Mouse (Mus musculus) MEL-GATA-1-ER (cell line): ENCODE measurements around the gene Aak1.

Experiments used
- DNase-seq: peaks from one replicate; pipeline ENCODE4 v3.0.0-alpha.2; 2012; ENCODE audit warnings: low read depth; ENCODE audit errors: extremely low read depth

The Aak1 gene

DNA sequence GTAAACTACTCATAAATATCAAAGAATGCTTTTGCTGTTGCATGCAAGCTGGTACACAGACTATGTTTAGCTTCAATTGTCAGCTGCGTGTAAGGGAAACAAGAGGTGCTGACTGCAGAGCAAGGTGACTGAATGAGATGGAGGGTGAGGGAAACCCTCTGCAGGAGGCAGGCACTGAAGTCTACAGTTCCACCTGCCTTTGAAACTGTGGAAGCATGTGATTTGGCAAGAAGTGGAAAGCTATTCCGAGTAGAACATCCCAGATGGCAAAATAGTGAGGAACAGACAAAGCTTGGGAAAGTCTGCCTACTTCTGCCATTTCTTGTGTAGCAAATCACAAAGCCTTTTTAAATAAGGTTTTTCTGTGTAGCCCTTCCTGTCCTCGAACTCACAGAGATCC lies 106.4 kb downstream of the Aak1 start:
- DNase-seq: no peak

DNA sequence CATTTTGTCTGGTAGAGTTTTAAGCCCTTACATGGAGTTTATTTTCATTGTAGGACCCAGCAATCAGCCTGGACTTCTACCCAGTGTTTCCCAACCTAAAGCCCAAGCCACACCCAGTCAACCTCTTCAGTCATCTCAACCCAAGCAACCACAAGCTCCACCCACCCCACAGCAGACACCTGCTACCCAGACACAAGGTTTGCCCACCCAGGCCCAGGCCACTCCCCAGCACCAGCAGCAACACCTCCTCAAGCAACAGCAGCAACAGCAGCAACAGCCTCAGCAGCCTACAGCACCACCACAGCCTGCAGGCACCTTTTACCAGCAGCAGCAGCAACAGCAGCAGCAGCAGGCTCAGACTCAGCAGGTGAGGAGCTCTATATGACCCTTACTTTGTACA lies 106.9 kb downstream of the Aak1 start:
- DNase-seq: no peak

DNA sequence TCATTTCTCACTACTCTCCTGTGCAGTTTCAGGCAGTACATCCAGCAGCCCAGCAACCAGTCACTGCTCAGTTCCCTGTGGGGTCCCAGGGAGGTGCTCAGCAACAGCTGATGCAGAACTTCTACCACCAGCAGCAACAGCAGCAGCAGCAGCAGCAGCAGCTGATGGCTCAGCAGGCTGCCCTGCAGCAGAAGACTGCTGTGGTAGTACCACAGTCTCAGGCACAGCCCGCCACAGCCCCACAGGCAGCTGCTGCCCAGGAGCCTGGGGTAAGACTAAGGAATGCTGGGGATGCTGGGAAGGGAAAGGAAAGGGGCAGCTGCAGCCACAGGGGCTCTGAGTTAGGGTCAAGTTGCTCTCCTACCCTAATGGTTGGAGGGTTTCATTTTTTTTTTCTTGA lies 109.7 kb downstream of the Aak1 start:
- DNase-seq: no peak

DNA sequence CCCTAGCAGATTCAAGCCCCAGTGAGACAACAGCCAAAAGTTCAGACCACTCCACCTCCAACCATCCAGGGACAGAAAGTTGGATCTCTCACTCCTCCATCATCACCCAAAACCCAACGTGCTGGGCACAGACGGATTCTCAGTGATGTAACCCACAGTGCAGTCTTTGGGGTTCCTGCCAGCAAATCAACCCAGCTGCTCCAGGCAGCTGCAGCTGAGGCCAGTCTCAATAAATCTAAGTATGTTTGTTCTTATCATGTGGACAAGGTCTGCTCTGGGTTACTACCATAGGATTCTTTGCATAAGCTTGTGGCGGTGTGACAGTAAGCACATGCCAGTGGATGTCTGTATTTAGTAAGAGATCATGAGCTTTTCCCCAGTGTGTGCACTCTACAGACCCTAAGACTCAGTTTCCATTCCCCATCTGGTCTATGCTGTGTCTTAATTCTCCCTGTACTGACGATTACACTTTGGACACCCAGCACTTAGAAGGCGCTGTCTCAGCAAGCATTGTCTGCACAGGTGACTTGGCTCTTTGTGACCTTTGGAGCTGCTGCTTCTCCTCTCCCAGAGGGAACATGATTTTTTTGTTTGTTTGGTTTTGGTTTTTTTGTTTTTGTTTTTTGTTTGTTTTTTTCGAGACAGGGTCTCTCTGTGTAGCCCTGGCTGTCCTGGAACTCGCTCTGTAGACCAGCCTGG lies 114.8 kb downstream of the Aak1 start:
- no peak for DNase-seq

DNA sequence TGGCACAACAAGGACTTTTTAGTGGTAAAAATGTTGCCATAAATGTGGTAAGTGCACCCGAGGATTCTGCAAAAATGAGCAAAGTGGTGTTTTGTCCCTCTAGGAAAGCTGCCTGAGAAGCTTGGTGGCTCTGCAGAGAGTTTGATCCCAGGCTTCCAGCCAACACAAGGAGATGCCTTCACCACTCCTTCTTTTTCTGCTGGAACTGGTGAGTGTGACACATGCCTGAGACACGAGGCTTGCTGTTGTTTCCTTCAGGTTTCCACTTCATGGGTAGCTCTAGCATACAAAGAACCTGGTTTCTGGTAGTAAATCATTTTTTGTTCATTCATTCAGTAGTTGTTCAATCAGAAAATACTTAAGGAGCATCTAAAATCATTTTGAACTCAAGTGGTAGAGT lies 117.8 kb downstream of the Aak1 start:
- no peak for DNase-seq

DNA sequence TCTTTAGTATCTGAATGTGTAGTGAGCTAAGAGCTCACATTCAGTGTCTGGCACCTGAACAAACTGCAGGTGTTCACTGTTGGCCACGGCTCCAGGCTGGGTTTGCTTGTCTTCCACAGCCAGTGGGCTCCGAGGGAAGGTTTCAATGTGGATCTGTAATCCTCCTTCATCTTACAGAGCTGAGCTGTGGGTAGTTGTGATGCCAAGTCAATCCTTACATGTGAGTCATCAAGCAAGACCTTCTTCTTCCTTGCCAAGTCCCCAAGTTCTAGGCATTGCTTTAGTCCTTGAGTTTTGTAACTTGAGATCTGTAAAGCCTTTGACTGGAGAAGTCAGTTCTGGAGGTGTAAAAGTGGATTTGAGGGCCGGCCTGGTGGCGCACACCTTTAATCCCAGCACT lies 124.6 kb downstream of the Aak1 start:
- no peak for DNase-seq

DNA sequence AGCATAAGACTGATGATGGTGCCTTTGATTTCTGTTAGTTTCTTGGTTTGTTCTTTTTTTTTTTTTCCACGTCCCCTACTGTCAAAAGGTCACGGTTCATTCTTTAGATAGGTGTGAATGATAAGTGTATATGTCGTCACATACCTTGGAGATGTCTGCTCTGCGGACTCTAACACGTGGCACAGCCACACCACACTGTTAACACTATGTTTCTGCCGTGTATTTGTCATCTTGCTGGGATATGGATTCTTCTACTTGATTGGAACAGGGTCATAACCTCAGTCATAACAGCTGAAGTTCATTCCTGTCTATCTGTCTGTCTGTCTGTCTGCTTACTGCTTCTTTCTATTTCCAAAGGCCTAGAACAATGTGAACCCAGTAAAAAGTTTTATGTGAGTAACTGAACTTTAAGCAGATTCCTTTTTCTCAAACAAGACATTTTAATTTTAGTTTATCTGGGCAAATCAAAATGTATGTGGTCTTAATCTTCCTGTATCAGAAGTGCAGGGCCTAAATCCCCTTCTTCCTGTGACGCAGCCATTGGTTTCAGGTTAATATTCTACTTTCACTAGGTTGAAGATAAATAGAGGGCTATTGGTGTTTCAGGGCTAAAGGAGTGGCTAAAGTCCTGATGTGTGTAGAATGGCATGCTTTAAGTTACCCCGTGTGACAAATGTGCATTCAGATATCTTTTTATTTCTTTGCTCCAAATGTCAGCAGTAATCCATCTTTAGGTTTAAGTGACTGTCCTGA lies 129.0 kb downstream of the Aak1 start:
- no peak for DNase-seq

DNA sequence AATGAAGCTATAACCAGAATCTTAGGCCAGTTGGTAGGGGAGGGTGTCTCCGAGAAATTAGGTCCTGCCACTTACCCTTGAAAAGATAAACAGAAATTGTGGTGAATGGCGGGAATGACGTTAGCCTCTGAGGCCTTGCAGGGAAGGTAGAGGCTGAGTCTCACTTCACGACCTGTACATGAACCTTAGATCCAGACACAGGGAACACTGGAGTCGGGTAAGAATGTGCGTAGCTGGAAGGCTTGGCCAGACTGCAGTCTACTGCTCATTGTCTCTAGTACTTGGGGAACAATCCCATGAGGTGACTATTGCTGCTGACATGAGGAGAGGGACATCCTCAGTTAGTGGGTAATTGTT lies 129.6 kb downstream of the Aak1 start:
- no peak for DNase-seq

DNA sequence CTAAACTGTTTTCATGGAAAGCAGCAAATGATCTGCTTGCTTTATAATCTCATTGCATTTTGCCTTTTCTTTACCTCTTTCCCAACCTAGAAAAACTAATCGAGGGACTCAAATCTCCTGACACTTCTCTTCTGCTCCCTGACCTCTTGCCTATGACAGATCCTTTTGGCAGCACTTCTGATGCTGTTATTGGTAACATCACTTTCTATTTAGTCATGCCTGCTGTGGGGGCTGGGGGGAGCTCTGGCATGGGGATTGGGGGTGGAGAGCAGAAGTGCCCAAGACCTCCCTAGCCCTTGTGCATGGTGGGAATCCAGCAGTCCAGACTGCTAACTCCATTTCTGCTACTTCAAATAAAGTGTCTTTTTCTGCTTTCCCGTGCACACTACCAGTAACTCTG lies 131.9 kb downstream of the Aak1 start:
- DNase-seq: no peak

DNA sequence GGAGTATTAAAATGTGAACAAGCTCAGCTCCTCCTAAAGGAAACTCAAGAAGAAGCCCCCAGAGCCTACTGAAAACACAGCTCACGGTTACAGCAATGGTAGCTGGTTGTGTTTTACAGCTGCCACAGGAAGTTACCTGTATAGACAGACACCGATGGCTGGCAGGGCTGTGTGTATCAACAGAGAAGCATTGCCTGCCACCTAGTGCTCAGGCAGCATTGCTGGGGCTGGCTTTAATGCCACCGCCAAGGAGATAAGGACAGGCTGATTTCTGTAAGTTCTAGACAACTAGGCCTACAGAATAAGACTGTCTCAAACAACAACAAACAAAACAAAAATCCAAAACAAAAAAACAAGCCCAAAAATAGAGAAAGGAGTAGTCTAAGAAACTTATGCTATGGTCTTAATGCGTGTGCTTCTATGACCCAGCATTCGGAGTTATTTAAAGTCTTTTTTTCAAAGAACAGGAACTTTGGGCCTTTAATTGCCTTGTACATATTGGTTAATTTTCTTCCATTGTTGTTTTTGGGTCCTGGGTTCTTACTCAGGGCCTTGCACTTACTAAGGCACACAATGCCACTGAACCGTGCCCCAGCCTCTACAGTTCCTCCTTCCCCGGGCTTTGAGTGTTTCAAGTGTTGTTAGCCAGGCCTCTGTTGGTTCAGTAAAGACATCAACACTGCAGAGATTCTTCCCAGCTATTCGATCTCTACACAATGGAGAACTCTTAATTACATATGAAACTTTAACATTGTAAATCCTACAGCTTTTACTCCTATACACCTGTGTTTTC lies 136.2 kb downstream of the Aak1 start:
- DNase-seq: no peak

DNA sequence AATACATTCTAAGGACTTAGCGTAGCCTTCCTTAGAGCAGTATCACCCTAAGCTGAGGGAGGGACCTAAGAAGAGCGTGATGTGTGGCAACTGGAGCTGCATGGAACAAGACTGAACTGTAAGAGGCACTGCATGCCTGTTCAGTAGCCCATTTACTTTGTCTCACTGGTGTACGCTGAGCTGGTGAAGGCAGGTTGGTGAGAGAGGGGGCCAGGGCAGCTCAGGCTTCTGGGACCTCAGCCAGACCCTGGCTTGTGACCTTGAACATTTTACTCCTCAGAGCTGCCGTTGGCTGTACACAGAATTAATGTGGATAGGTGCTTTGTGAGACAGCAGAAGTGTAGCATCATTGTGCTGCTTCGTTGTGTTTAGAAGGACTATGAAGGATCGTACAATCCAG lies 140.3 kb downstream of the Aak1 start:
- DNase-seq: no peak

DNA sequence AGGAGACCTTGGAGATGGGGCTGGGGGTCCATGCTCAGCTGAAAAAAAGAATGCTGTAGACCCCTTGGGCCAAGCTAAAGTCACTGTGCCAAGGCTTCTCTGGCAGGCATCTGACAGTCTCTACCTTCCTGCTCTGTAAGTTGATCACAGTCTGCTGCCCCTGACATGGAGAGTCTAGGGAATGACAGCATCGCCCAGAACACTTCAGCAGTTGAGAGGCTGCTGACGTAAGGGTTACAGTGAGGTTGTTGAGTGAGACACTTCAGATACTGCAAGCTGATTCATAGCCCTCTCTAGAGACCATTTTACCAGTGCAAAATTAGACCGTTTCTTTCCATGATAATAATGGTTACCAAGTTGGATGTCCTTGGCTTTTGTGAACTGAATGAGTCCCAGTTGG lies 141.7 kb downstream of the Aak1 start:
- DNase-seq: no peak

DNA sequence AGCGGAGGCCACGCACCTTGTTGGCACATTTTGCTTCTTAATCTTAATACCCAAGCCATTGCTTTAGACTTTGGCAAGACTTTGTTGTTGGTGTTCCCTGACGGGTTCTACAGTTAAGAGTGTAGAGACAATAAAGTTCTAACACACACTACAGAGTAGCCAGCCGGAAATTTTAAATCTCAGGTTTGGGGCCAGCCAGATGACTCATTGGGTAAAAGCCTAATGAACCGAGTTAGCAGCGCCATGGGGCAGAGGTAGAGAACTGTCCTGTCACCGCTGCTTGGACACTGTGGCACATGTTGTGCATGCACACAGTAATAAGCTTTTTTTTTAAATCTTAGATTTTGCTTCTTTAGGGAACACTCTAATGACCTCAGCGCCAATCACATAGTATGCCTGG lies 143.0 kb downstream of the Aak1 start:
- DNase-seq: no peak

DNA sequence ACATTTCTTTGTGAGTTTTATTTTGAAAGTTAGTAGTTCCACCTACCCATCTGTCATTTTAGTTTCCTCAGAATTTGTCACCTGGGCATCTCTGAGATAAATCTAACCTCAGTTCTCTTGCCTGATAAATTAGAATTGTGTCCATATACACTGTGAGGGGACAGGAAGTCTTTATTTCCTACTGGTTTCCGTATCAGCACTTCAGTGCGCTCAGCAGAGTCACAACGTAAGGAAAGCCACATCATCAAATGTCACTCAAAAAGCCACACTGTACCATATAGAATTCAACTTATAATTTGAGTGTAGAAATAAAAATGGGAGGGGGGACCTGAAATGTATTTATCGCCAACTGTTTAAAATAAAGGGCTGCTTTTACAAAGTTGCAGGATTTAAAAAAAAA lies 144.9 kb downstream of the Aak1 start:
- no peak for DNase-seq

DNA sequence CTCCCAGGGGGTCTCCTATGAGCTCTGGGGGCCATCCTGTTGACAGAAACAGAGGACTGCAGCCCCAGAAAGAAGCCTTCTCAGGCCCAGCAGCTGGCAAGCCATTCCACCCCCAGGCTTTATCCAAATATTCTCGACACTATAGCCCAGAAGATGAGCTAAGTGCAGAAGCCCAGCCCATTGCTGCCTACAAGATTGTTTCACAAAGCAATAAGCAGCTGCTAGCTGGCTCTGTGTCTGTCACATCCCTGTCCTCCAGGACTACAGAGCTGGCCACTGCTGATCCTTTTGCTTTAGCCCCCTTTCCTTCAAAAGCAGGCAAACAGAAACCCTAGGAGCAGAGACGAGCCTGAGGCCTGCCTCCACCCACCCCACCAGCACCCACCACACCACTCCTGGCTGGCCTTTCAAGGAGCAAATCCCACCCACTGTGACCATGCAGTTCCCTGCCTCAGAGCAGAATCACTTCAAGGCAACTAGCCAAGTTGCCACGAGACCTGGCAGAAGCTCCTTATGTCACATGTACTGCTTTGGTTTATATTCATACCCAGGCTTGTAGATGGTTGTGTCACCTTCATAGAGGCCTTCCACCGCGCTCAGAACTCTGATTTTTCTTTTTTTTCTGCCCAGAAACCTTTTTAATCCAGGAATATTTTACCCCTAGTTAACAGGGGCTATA lies 147.5 kb downstream of the Aak1 start:
- no peak for DNase-seq

DNA sequence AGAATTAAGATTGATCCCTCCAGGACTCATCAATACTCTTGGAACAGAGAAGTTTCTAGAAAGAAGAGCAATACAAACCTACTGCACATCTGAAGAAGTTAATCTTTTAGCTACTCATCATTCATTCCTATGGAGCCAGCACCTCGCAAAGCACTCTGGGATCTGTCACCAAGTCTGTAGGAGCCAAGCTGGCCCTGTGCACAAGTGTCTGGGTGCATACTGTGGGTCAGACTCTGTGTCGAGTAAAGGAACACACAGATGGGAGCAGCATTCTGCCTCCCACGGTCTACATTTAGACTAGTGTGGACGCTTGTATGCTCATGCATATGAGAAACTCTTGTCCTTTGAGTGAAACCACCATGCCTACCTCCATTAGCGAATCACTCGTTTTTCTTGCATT lies 148.0 kb downstream of the Aak1 start:
- no peak for DNase-seq

DNA sequence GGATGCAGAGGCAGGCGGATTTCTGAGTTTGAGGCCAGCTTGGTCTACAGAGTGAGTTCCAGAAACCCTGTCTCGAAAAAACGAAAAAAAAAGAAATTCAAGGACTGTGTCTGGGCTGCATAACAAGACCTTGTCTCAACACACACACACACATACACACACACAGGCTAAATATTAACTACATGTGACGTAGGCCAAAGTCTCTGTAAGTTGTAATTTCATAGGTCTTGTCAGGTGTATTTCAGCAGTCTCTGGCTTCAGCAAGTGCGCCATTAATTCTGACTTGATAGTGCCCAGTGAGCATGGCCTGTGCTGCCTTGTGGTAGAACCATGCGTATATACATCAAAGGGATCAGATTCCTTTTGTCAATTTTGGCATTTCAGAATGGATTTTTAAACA lies 152.7 kb downstream of the Aak1 start:
- no peak for DNase-seq

DNA sequence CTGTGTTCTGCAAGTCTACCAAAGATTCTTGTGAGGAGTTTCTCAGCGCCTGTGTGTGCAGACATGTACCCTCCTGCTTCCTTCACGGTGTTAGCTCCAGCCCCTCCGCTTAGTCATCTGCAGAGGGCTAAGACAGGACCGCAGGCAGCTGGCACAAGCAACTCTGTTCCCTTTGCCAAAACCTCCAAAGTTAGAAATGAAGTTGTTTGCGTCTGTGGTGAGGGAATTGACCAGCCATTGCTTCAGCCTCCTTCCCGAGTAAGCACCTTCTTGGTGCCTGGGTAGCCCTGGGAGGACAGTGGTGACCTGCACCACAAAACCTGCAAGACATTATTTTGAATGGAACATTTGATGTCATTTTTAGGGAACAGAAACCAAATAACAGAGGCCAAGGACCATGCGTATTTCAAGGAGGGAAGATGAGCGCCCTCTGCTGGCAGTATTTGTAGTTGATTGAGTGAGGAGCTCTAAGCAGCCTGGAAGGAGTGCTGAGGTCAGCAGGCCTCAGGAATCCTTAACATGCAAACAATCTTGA lies 153.3 kb downstream of the Aak1 start:
- DNase-seq: peak; percentile 52

DNA sequence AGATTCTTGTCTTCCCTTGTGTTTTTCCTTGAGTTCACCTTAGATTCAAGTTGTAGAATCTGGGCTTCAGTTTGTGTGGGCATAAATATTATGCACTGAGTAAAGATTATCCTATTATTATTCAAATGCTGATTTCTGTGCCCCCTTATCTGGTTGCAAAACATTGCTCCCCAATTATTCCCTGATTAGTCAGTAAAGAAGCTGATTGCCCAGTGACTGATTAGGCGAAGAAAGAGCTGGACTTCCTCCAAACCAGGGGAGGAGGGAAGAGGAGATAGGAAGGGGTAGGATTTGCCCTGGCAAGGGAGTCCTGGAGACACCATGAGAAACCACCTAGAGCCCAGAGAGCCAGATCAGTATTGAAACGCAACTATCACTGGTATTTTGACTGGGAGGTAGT lies 154.8 kb downstream of the Aak1 start:
- no peak for DNase-seq

DNA sequence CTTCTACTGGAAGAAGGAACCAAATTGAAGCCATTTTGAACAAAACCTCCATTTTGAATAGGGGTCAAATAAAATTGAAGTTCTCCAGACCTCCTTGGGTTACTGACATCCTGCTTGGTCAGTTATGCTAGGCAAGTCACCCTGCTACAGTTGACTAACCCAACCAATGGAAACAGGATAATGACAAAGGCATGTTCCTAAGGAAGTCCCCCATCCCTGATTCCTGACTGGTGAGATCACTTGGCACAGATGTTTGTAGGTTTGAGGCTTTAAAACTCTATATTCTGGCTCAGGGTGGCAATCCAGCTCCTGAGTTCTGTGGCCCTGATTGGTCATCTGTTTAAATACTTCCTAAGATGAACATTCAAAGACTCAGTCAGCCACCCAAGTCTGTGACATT lies 156.3 kb downstream of the Aak1 start:
- DNase-seq: no peak

DNA sequence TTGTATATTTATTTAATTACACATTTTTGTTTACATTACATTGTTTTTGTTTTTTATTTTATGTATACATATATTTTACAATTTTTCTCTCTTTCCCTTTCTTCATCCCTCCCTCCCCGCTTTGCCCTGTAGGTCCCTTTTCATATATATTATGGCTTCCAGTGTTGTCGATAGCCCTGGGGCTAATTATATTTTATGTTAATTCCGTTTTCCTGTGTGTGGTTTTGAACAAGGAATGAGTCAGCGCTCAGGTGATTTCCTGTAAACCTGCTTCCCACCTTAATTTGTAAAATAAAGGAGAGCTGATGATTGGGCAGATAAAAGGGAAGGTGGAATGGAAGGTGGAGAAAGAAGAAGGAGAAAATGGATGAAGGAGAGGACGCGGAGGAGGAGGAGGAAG lies 159.6 kb downstream of the Aak1 start, which contains the start of gene Nfu1:
Gene Nfu1 (plus strand): TSS at position 350 of the 400 bp plus-strand sequence.
- no peak for DNase-seq
